Mouse (Mus musculus) cortical plate, adult 2 months (tissue): ENCODE measurements around the gene Hoxd4. TPM values are rescaled to one million over a fixed set of nuclear protein-coding genes. Genes with fewer than 3 reads are reported as not detected.

Source experiments
- H3K27ac ChIP-seq: fragments of 200-500 bp; 2 replicates; pipeline ENCODE4 v1.5.1; 2012; ENCODE audit warnings: low read length, control low read depth, inconsistent platforms; ENCODE audit not compliant: insufficient read depth
- H3K4me1 ChIP-seq: fragments of 200-500 bp; 2 replicates; pipeline ENCODE4 v1.6.1; 2011; ENCODE audit warnings: low read length; ENCODE audit not compliant: control insufficient read depth, insufficient read depth
- H3K4me3 ChIP-seq: fragments of 200-500 bp; 2 replicates; pipeline ENCODE4 v1.5.1; 2011; ENCODE audit warnings: mild to moderate bottlenecking, low read length, control low read depth; ENCODE audit not compliant: insufficient read depth
- CTCF ChIP-seq: fragments of 200-500 bp; IDR thresholded peaks from 2 replicates; pipeline ENCODE4 v1.5.1; 2011; ENCODE audit warnings: mild to moderate bottlenecking, control low read depth, low read length; ENCODE audit not compliant: insufficient read depth; ENCODE audit errors: extremely low read depth
- POLR2A ChIP-seq: fragments of 200-500 bp; IDR thresholded peaks from 2 replicates; pipeline ENCODE4 v1.6.1; 2011; ENCODE audit warnings: mild to moderate bottlenecking, low read length, control low read depth; ENCODE audit not compliant: insufficient read depth; ENCODE audit errors: extremely low read depth
- polyA plus RNA-seq: library from polyadenylated mRNA; depleted of rRNA; stranded (reverse); fragments of >200 nt; gene quantifications from 2 replicates; pipeline ENCODE4 v1.2.3, GENCODE M21; 2012

Hoxd4 gene
- polyA plus RNA-seq, 1 experiment: not detected

GRCm38 (mm10) chr2:74714881-74715280, 3.2 kb downstream of the Hoxd4 start:
- Histone ChIP-seq H3K4me3 (no peak overlapping the region), H3K4me1 (no peaks in the 10 kb centered on the region), H3K27ac (no peak overlapping the region)
- TF ChIP-seq POLR2A: no peak
- no peak for TF ChIP-seq CTCF

- Histone ChIP-seq H3K4me3 (no peak overlapping the region), H3K27ac (no peak overlapping the region), H3K4me1 (no peaks in the 10 kb centered on the region)
- TF ChIP-seq POLR2A (no peak), CTCF (peak; percentile 75)
These were observed 3.9 kb downstream of the Hoxd4 start for GRCm38 (mm10) chr2:74715504-74716241.

DNA sequence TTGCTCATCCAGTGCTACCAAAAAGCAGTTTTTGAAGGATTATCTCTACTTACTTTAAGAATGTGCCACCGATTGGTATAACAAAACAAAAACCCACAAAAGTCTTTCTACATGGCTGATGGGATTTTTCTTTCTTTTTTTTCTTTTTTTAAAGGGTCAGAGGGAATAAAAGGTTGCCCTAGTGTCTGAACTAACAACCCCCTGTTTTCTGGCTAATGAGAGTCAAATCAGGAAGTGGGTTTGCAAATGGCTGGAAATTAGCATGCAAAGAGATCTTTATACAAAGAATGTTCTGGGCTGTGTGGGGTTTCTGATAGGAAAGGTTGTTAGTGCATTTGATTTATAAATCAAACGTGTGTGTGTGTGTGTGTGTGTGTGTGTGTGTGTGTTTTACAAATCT, 8.7 kb downstream of the Hoxd4 start:
- H3K4me3 ChIP-seq: no peak overlapping the region
- H3K27ac ChIP-seq: no peak overlapping the region
- no peaks in the 10 kb centered on the region for H3K4me1 ChIP-seq
- TF ChIP-seq CTCF: no peak
- no peak for TF ChIP-seq POLR2A

DNA sequence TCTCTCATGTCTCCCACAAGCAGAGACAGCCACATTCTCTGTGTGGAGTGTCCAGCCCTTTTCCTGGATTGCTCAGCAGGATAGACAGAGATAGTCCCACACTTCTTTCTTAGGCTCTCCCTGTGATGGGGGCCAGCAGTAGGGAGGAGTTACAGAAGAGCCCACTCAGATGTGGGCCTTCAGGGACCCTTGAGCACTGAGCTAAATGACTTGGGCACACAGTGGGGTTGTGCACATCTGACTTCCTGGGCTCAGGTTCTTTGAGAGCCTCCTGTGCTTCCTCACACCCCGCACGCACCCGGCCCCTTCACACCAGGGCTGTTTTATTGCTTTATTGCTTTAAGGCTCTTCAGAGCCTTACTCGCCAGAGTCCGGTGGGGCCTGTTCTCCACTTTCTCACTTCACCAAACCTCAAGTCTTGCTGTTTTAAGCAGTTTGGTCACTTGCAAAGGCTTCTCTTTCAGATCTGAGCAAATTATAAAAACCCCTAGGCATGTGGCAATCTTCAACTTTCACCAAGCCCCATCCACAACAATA, 9.3 kb downstream of the Hoxd4 start:
- no peaks in the 10 kb centered on the region for H3K4me1 ChIP-seq
- TF ChIP-seq CTCF (no peak), POLR2A (no peak)
- H3K4me3 ChIP-seq: no peak overlapping the region
- H3K27ac ChIP-seq: no peak overlapping the region

DNA sequence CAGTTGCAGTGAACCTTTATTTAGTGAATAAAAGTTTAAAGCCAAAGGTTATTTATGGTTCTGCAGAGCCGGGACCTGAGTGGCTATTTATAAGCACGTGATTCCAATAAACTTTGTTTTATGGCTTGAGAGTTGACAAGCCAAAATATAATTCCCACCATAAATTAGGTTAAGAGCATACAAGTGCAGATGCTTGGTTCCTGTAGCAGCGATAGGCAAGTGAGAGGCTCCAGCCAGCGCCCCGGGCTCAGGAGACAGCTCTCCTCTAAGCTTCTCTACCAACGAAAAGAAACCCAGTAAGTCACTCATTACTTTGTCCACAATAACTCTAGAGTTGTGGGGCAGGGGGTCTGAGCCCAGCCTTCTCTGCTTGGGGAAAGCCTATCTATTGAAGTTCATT, 10.2 kb downstream of the Hoxd4 start:
- no peak for TF ChIP-seq CTCF
- Histone ChIP-seq H3K4me3 (no peak overlapping the region), H3K27ac (no peak overlapping the region), H3K4me1 (no peaks in the 10 kb centered on the region)

DNA sequence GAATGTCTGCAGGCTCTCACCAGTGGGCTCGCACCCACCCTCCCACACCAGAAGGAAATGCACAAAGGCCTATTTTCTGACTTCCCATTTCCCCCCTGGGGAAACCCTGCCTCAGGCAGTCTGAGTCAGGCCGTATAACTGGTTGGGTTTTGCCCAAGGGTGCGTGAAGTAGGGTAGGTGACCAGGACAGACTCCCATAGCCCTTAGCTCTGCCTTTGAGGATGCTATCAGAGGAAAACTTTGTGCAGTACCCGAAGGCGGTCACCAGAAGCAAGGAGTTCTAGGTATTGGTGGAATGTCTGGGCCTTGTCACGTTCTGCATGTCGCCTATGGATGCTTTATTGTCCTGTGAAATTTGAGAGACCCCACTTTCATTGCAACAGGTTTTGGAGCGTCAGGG, 11.2 kb downstream of the Hoxd4 start:
- no peak overlapping the region for H3K27ac ChIP-seq
- no peak for TF ChIP-seq POLR2A
- TF ChIP-seq CTCF: no peak
- no peak overlapping the region for H3K4me3 ChIP-seq
- H3K4me1 ChIP-seq: no peaks in the 10 kb centered on the region

DNA sequence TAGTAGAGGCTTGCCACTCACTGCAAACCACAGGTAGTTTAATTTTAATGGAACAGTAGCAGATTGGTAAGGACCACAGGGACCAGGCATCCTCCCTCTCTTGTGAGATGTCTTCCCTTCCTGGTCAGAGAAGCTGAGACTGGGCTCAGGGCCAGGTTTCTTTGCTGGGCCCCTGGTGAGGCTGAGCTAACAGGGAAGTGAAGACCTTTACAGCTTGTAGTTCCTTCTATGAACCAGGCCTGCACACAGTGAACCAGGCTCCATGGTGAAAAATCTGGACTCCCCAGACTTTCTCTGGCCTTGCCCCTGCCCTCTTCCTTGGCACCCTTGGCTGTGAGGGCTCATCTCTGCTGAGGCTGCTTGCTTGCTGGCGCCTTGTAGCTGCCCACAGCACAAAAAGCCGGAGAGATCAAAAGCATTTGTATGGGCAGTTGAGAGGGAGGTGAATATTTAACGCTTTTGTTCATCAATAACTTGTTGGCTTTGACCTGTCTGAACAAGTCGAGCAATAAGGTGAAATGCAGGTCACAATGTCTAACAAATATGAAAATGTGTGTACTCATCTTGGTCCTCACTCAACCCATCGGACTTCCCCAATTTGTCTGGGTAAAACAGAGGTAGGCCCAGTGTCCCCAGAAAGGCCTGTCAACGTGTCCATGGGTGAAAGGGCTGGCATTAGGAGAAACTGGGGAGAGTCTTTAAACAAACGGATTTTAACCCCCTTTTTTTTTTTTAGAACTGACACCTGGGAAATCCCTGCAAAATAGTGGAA, 12.7 kb downstream of the Hoxd4 start:
- TF ChIP-seq CTCF (no peak), POLR2A (no peak)
- H3K4me3 ChIP-seq: no peak overlapping the region
- H3K27ac ChIP-seq: no peak overlapping the region
- H3K4me1 ChIP-seq: no peaks in the 10 kb centered on the region

- TF ChIP-seq POLR2A (no peak), CTCF (no peak)
- Histone ChIP-seq H3K27ac (no peak overlapping the region), H3K4me1 (no peaks in the 10 kb centered on the region), H3K4me3 (no peak overlapping the region)
These were observed 13.4 kb downstream of the Hoxd4 start for GRCm38 (mm10) chr2:74725171-74725570.

DNA sequence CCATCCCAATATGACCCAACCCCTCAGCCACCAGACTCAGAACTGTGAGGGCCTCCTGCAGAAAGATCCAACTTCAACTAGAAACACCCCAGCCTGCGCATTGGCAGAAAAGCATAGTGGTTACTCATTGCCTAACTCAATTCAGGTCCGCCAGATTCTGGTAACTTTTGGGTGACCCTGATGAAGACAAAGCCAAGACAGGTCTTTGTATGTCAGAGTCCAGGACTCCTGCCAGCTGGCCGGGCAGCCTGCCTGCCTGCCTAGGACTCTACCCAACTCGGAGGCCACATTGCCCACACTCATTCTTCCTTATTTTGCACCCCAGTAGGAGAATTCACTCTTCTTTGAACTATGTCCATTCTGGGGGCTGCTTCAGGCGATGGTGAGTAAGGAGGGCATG, 14.8 kb downstream of the Hoxd4 start, which contains the start of gene Gm28230:
Gene Gm28230, plus strand, starts transcription at position 178 of the 400 bp plus-strand sequence.
- no peaks in the 10 kb centered on the region for H3K4me1 ChIP-seq
- no peak within 1 kb of the TSS for H3K4me3 ChIP-seq
- TF ChIP-seq CTCF (no peak), POLR2A (no peak)
- H3K27ac ChIP-seq: no peak within 1 kb of the TSS

GRCm38 (mm10) chr2:74726973-74727639, 15.4 kb downstream of the Hoxd4 start:
- Histone ChIP-seq H3K4me1 (no peaks in the 10 kb centered on the region), H3K27ac (no peak overlapping the region), H3K4me3 (no peak overlapping the region)
- no peak for TF ChIP-seq CTCF
- TF ChIP-seq POLR2A: no peak
